ENCODE assay signal across 9 mouse cellular contexts in the genomic region with DNA sequence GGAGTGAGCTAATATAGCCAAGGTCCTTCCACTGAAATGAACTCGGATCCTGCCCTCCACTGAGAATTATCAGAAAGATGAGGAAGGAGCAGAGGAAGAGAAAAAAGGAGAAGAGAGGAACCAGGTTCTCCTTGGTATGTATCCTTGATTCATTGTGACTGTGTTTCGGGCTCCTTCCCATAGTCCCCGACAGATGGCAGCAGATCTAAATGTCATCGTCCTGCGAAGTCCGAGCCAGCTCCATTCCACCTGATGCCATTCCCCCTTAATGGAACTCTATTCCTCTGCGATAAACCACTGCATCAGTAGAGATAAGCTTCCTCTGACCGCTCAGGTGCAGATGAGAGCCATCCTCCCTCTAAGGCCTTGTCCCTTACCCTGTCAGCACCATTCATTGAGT.
DNase-seq lines count a peak whose midpoint lies in the region; ATAC-seq and TF ChIP-seq lines count a peak whose summit lies in the region.
"Had no signal": no experiment of that assay in that cellular context is flagged by ENCODE, and none has a peak within 500 bp of the region (broad histone marks: within the 10 kb centered on the region; RNA-seq: fewer than 3 reads in every experiment).

No protein-coding gene starts in this region.

- no peak overlapping the region for H3K9ac ChIP-seq in forebrain, embryonic 12.5 days
- no peak overlapping the region for H3K9ac ChIP-seq in lung, embryonic 14.5 days
- H3K9ac ChIP-seq: midbrain, embryonic 12.5 days had no signal

- no peaks in the 10 kb centered on the region for H3K36me3 ChIP-seq in forebrain, embryonic 10.5 days (replicated peaks)
- no peaks in the 10 kb centered on the region for H3K36me3 ChIP-seq in forebrain, embryonic 12.5 days (replicated peaks)
- no peaks in the 10 kb centered on the region for H3K36me3 ChIP-seq in lung, embryonic 14.5 days (ENCODE audit: insufficient read depth)
- H3K36me3 ChIP-seq: midbrain, embryonic 12.5 days had no signal

- H3K9me3 ChIP-seq in forebrain, embryonic 10.5 days: no peaks in the 10 kb centered on the region
- H3K9me3 ChIP-seq in forebrain, embryonic 12.5 days: no peaks in the 10 kb centered on the region
- H3K9me3 ChIP-seq in lung, embryonic 14.5 days (ENCODE audit: low read depth, low read length): no peaks in the 10 kb centered on the region
- H3K9me3 ChIP-seq: midbrain, embryonic 12.5 days had no signal

- peaks cover 20% of the 10 kb centered on the region for H3K4me1 ChIP-seq in forebrain, embryonic 10.5 days
- H3K4me1 ChIP-seq in forebrain, embryonic 12.5 days: peaks cover 9% of the 10 kb centered on the region; the same call in 1 of the 2 replicates
- no peaks in the 10 kb centered on the region; the same call in 1 of the 2 replicates for H3K4me1 ChIP-seq in lung, embryonic 14.5 days (ENCODE audit: insufficient read depth)

- intact Hi-C loops in heart, postnatal 36 days (cut with DNase I): loop anchor here (1.0 to 10.0 kb wide), 3 partner anchors 156 to 464 kb away; a partner anchor contains a TSS

- TF ChIP-seq CTCF in lung, embryonic 14.5 days (IDR thresholded peaks at IDR 0.05; ENCODE audit: low read depth): peak; percentile 78

- no peak overlapping the region for H3K27ac ChIP-seq in forebrain, embryonic 10.5 days
- no peak overlapping the region for H3K27ac ChIP-seq in forebrain, embryonic 12.5 days
- H3K27ac ChIP-seq in lung, embryonic 14.5 days (ENCODE audit: low read depth): no peak overlapping the region
- H3K27ac ChIP-seq: midbrain, embryonic 12.5 days had no signal

- WGBS in forebrain, embryonic 10.5 days: 19% methylated on average over 8 of the region's 8 CpGs
- 23% methylated on average over 8 of the region's 8 CpGs for WGBS in forebrain, embryonic 12.5 days
- 18% methylated on average over 8 of the region's 8 CpGs for WGBS in lung, embryonic 14.5 days

- ATAC-seq in forebrain, embryonic 12.5 days (ENCODE audit: low FRiP score): no peak
- ATAC-seq in lung, embryonic 14.5 days (ENCODE audit: insufficient read depth): no peak

- DNase-seq in forebrain, embryonic 10.5 days (ENCODE audit: extremely low spot score, low spot score): peak; percentile 39
- peak; percentile 40 for DNase-seq in ovary, postnatal 14 days (ENCODE audit: low spot score)
- DNase-seq in ovary, postnatal 10 days (ENCODE audit: low spot score): no peak
- peak; percentile 18 for DNase-seq in cerebellum, adult 8-10 months
- peak; percentile 25 to 51 for DNase-seq in heart, postnatal 36 days
- DNase-seq in lung, embryonic 14.5 days: peak; percentile 88
- DNase-seq in thymus, postnatal 25 days: peak; percentile 5

- no peak overlapping the region for H3K4me3 ChIP-seq in forebrain, embryonic 10.5 days
- no peak overlapping the region for H3K4me3 ChIP-seq in forebrain, embryonic 12.5 days (replicated peaks)
- H3K4me3 ChIP-seq in lung, embryonic 14.5 days (ENCODE audit: low read depth, low read length): no peak overlapping the region
- H3K4me3 ChIP-seq: midbrain, embryonic 12.5 days had no signal

- H3K4me2 ChIP-seq in forebrain, embryonic 12.5 days: no peak overlapping the region
- H3K4me2 ChIP-seq in lung, embryonic 14.5 days: no peak overlapping the region
- H3K4me2 ChIP-seq: midbrain, embryonic 12.5 days had no signal

- H3K27me3 ChIP-seq in forebrain, embryonic 10.5 days (ENCODE audit: poor library complexity, severe bottlenecking): peaks cover 30% of the 10 kb centered on the region
- peaks cover 10% of the 10 kb centered on the region for H3K27me3 ChIP-seq in forebrain, embryonic 12.5 days
- no peaks in the 10 kb centered on the region for H3K27me3 ChIP-seq in lung, embryonic 14.5 days (ENCODE audit: insufficient read depth, low read length)
